Mouse (Mus musculus) liver, embryonic 14.5 days (tissue): ENCODE results near the gene Gm4881. TPM values are rescaled to one million over a fixed set of nuclear protein-coding genes. Genes with fewer than 3 reads are reported as not detected.

Experiments used
- ATAC-seq: fragments of 200-750 bp; cut with Nextera tagmentation; 2 replicates; pipeline ENCODE4 v1.8.0; 2017; ENCODE audit warnings: moderate number of reproducible peaks, mild to moderate bottlenecking, moderate library complexity; ENCODE audit not compliant: insufficient read depth
- DNase-seq, 3 experiments: peaks; one replicate each; pipeline ENCODE4 v3.0.0-alpha.2; 2012 to 2013; ENCODE audit warnings: low read depth in 3 of 3, low spot score in 3 of 3
- H3K27ac ChIP-seq: fragments of 300-500 bp; sonication (generic); 2 replicates; pipeline ENCODE4 v1.5.1; 2014; ENCODE audit warnings: moderate library complexity, mild to moderate bottlenecking, control low read depth, inconsistent platforms
- H3K27me3 ChIP-seq: fragments of 300-500 bp; sonication (generic); 2 replicates; pipeline ENCODE4 v1.6.1; 2014; ENCODE audit warnings: mild to moderate bottlenecking, low read length, moderate library complexity; ENCODE audit not compliant: control insufficient read depth, insufficient read depth
- H3K36me3 ChIP-seq: fragments of 300-500 bp; sonication (generic); replicated peaks from 2 replicates; pipeline ENCODE4 v1.6.1; 2014; ENCODE audit warnings: low read depth; ENCODE audit not compliant: control insufficient read depth, insufficient read depth
- H3K4me1 ChIP-seq, 2 experiments: fragments of 200-500 bp in 1 of 2; fragments of 300-500 bp in 1 of 2; sonication (generic) in 1 of 2; replicated peaks; 2 replicates each; pipeline ENCODE4 v1.6.1; 2012 to 2014; ENCODE audit warnings: antibody characterized with exemption in 1 of 2, inconsistent platforms in 1 of 2, low read length in 1 of 2; ENCODE audit not compliant: control insufficient read depth in 2 of 2, insufficient read depth in 2 of 2
- H3K4me2 ChIP-seq: fragments of 300-500 bp; sonication (generic); 2 replicates; pipeline ENCODE4 v1.6.1; 2014; ENCODE audit warnings: low read depth, mild to moderate bottlenecking, control low read depth, moderate library complexity
- H3K4me3 ChIP-seq, 2 experiments: fragments of 200-500 bp in 1 of 2; fragments of 300-500 bp in 1 of 2; sonication (generic) in 1 of 2; 2 replicates each; pipeline ENCODE4 v1.5.1; 2012 to 2014; ENCODE audit warnings: low read depth in 2 of 2, low read length in 2 of 2, mild to moderate bottlenecking in 2 of 2, control low read depth in 1 of 2, inconsistent platforms in 1 of 2, moderate library complexity in 1 of 2; ENCODE audit not compliant: insufficient read depth in 1 of 2
- H3K9ac ChIP-seq: fragments of 300-500 bp; sonication (generic); replicated peaks from 2 replicates; pipeline ENCODE4 v1.6.1; 2014; ENCODE audit warnings: mild to moderate bottlenecking, control low read depth, moderate library complexity
- H3K9me3 ChIP-seq: fragments of 300-500 bp; sonication (generic); 2 replicates; pipeline ENCODE4 v1.6.1; 2016; ENCODE audit warnings: low read length, mixed read lengths; ENCODE audit not compliant: control insufficient read depth
- CTCF ChIP-seq: IDR thresholded peaks from 2 replicates; pipeline ENCODE4 v1.5.1; 2016; ENCODE audit warnings: antibody characterized with exemption, low read depth, control low read depth
- EP300 ChIP-seq: IDR thresholded peaks from 2 replicates; pipeline ENCODE4 v1.6.1; 2016; ENCODE audit warnings: antibody characterized with exemption, low read depth
- WGBS: fragments of 180-500 bp; shearing (Covaris S2); extraction: QIAGEN DNeasy Blood & Tissue Kit; methylation state at CpG from one replicate; pipeline ENCODE4 v1.1.7; 2014; ENCODE audit not compliant: insufficient replicate concordance; 5-methylcytosine and 5-hydroxymethylcytosine counted together
- polyA plus RNA-seq, 2 experiments: library from polyadenylated mRNA; depleted of rRNA in 1 of 2; stranded (reverse) in 1 of 2; unstranded in 1 of 2; fragments of >200 nt; fragmentation: Nextera tagmentation in 1 of 2; extraction: Ambion mirVana in 1 of 2; gene quantifications; 2 replicates each; pipeline versions ENCODE4 v1.2.1 to v1.2.3; 2012 to 2014

The Gm4881 gene
- polyA plus RNA-seq, 2 experiments, result not detected

DNA sequence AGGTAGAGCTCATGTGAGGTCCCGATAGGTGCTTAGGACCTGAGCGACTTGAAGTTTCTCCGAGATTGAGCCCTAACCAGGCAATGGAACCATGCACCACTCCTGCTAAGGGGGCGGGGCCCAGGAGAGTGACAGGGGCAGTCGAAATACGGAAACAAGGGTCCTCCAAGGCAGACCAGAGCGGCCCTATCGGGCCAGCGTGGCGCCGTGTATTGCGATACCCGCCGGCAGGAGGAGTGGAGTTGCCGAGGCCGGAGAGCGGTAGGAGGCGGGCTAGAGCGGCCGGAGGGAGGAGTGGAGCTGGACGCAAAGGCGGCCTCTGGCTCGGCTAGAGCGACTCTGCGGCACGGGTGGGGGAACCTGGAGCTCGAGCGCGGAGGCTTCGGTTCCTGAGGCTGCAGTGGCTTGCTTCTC, 40.2 kb downstream of the Gm4881 start:
- under 1% methylated on average over 30 of the region's 30 CpGs for WGBS
- H3K9ac ChIP-seq, result peak overlapping the region; percentile 87
- peak overlapping the region; percentile 91 for H3K27ac ChIP-seq
- peak; percentile 97 for DNase-seq
- peak overlapping the region; percentile 87 for H3K4me2 ChIP-seq
- peak; percentile 93 for ATAC-seq
- H3K27me3 ChIP-seq, result no peaks in the 10 kb centered on the region
- no peaks in the 10 kb centered on the region for H3K9me3 ChIP-seq
- H3K4me3 ChIP-seq, result peak overlapping the region; percentile 74 to 87
- H3K36me3 ChIP-seq, result no peaks in the 10 kb centered on the region
- H3K4me1 ChIP-seq, result peaks cover 23 to 39% of the 10 kb centered on the region in 2 experiments
- TF ChIP-seq EP300 (no peak), CTCF (peak; percentile 90)

GRCm38 (mm10) chr7:24903444-24903825, 40.9 kb downstream of the Gm4881 start:
- peak overlapping the region; percentile 80 for H3K9ac ChIP-seq
- no peak for DNase-seq
- H3K36me3 ChIP-seq, result no peaks in the 10 kb centered on the region
- ATAC-seq, result no peak
- H3K9me3 ChIP-seq, result no peaks in the 10 kb centered on the region
- H3K4me1 ChIP-seq, result peaks cover 23 to 39% of the 10 kb centered on the region in 2 experiments
- no peaks in the 10 kb centered on the region for H3K27me3 ChIP-seq
- peak overlapping the region; percentile 91 for H3K27ac ChIP-seq
- WGBS, result 7% methylated on average over 10 of the region's 10 CpGs
- H3K4me2 ChIP-seq, result peak overlapping the region; percentile 87
- TF ChIP-seq EP300 (no peak), CTCF (no peak)
- peak overlapping the region; percentile 74 to 81 for H3K4me3 ChIP-seq

- Histone ChIP-seq H3K4me1 (peaks cover 23 to 39% of the 10 kb centered on the region in 2 experiments), H3K9ac (peak within 1 kb of the TSS; percentile 80), H3K36me3 (no peaks in the 10 kb centered on the region), H3K27me3 (no peaks in the 10 kb centered on the region), H3K9me3 (no peaks in the 10 kb centered on the region), H3K4me3 (peak within 1 kb of the TSS; percentile 74 to 81), H3K4me2 (peak within 1 kb of the TSS; percentile 87), H3K27ac (peak within 1 kb of the TSS; percentile 91)
- WGBS, result 2% methylated on average over 65 of the region's 68 CpGs
- peak; percentile 52 to 66 (median 56) for DNase-seq
- ATAC-seq, result peak; percentile 62
- TF ChIP-seq CTCF, result no peak
- no peak for TF ChIP-seq EP300
Observed at GRCm38 (mm10) chr7:24902630-24903443, 41.5 kb downstream of the Gm4881 start, which contains the start of gene Arhgef1. Gene Arhgef1 (plus strand): TSS chr7:24902912.

DNA sequence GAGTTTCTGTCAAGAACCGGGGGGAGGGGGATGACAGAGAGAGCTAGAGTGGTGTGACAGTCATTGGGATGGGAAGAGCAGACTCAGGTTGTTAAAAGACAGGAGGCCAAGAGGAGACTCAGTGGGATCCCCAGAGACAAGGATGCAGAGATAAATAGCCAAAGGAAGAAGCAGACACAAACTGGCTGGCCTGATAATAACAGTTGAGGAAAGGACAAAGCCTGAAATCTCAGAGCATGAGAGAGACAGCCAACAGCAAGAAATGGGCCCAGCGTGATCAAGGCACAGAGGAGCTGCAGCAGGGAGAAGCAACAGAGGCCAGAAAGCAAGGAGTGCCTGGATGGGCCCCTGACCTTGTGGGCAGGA, 42.0 kb downstream of the Gm4881 start:
- TF ChIP-seq CTCF (no peak), EP300 (no peak)
- Histone ChIP-seq H3K4me2 (peak overlapping the region; percentile 87), H3K9ac (peak overlapping the region; percentile 80), H3K4me1 (peaks cover 23 to 39% of the 10 kb centered on the region in 2 experiments), H3K4me3 (peak overlapping the region; percentile 74 to 81; a peak in 3 of 4 replicates), H3K27ac (peak overlapping the region; percentile 91), H3K27me3 (no peaks in the 10 kb centered on the region), H3K9me3 (no peaks in the 10 kb centered on the region), H3K36me3 (no peaks in the 10 kb centered on the region)
- DNase-seq, result no peak
- ATAC-seq, result no peak
- WGBS, result 14% methylated on average over 2 of the region's 2 CpGs

DNA sequence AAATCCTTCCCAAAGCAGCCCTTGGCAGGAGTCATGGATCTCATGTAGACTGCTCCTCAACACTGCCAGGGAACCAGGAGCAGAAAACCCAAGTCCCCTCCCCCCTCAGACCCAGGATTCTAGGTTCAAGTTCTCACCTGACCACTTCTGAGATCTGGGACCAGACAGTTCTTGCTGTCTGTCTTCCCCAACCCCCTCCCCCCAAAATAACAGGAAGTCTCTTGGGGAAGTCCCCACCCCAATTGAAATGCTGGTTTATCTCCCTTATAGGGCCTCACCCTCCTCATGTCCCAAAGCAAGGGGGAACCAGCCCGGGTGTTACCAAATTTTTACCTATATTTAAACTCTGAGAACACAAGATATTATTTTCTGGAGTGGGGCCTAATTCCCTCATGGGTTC, 42.5 kb downstream of the Gm4881 start:
- H3K9me3 ChIP-seq, result no peaks in the 10 kb centered on the region
- ATAC-seq (no peak), DNase-seq (no peak)
- TF ChIP-seq CTCF, result no peak
- no peak for TF ChIP-seq EP300
- no peaks in the 10 kb centered on the region for H3K27me3 ChIP-seq
- H3K27ac ChIP-seq, result peak overlapping the region; percentile 91
- no peaks in the 10 kb centered on the region for H3K36me3 ChIP-seq
- H3K4me1 ChIP-seq, result peaks cover 21 to 34% of the 10 kb centered on the region in 2 experiments
- WGBS, result 3% methylated on average over 1 of the region's 1 CpGs
- peak overlapping the region; percentile 87 for H3K4me2 ChIP-seq
- H3K4me3 ChIP-seq, result no peak overlapping the region
- peak overlapping the region; percentile 80 for H3K9ac ChIP-seq
